Mouse (Mus musculus) stomach, postnatal 0 days (tissue): ENCODE measurements around the gene Plcd3.

Source experiments
- CTCF ChIP-seq: IDR thresholded peaks from 2 replicates; pipeline ENCODE4 v1.5.1; 2016; ENCODE audit warnings: antibody characterized with exemption, low read depth, mild to moderate bottlenecking, moderate library complexity
- EP300 ChIP-seq: optimal IDR thresholded peaks from 2 replicates; pipeline ENCODE3; 2016; ENCODE audit warnings: antibody characterized with exemption

GRCm38 (mm10) chr11:103043982-103044381 lies 57.5 kb downstream of the Plcd3 start:
- TF ChIP-seq EP300 = no peak
- no peak for TF ChIP-seq CTCF
